8 mouse cellular contexts compared by ENCODE assay signal in the genomic region with DNA sequence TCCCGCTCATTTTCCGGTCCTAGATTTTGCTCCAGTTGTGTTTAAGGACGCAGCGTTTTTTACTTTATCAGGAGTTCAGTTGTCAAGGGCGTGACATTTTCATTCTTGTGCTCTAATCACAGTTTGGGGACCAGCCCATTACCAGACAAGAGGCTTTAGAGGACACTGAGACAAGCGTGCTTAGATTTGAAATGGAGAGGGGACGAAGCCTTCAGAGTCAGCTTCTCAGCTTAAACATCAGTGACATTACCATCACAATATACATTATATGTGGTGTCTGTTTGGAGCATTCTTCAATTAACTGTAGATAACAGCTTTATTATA. TPM values are rescaled to one million over a fixed set of nuclear protein-coding genes. Genes with fewer than 3 reads are reported as not detected.
DNase-seq lines count a peak whose midpoint lies in the region; ATAC-seq and TF ChIP-seq lines count a peak whose summit lies in the region.

No protein-coding gene starts in this region.

- TF ChIP-seq CTCF in kidney, postnatal 0 days (IDR thresholded peaks at IDR 0.05; ENCODE audit: low read depth), result no peak

- no peak for DNase-seq in kidney, postnatal 0 days (ENCODE audit: low spot score)
- no peak for DNase-seq in kidney, postnatal 4 days
- DNase-seq in c-Kit-positive CD71-negative TER-119-negative erythroid progenitor cells, embryonic 14.5 days (ENCODE audit: low read depth), result peak; percentile 13
- DNase-seq in natural killer cell, adult 2 months (ENCODE audit: low spot score in 2 of 2), result no peak
- DNase-seq in frontal cortex, postnatal 25 days (ENCODE audit: low spot score in 2 of 2), result no peak
- no peak for DNase-seq in urinary bladder, postnatal 36 days (ENCODE audit: low spot score in 2 of 2)

- peak overlapping the region; percentile 56 for H3K4me2 ChIP-seq in kidney, postnatal 0 days (ENCODE audit: low read length)
- H3K4me2 ChIP-seq in intestine, embryonic 15.5 days (replicated peaks), result peak overlapping the region; percentile 60
- peak overlapping the region; percentile 73 for H3K4me2 ChIP-seq in neural tube, embryonic 12.5 days (replicated peaks)

- no peaks in the 10 kb centered on the region for H3K27me3 ChIP-seq in kidney, postnatal 0 days (ENCODE audit: insufficient read depth, low read length)
- H3K27me3 ChIP-seq in intestine, embryonic 15.5 days (replicated peaks), result no peaks in the 10 kb centered on the region
- H3K27me3 ChIP-seq in neural tube, embryonic 12.5 days (replicated peaks), result no peaks in the 10 kb centered on the region

- H3K9ac ChIP-seq in kidney, postnatal 0 days (ENCODE audit: low read depth, low read length), result peak overlapping the region; percentile 90
- peak overlapping the region; percentile 98 for H3K9ac ChIP-seq in intestine, embryonic 15.5 days
- peak overlapping the region; percentile 92 for H3K9ac ChIP-seq in neural tube, embryonic 12.5 days

- 3% methylated on average over 7 of the region's 7 CpGs for WGBS in kidney, postnatal 0 days
- 2% methylated on average over 7 of the region's 7 CpGs for WGBS in intestine, embryonic 15.5 days
- WGBS in neural tube, embryonic 12.5 days, result 5% methylated on average over 7 of the region's 7 CpGs

- H3K4me1 ChIP-seq in kidney, postnatal 0 days (replicated peaks; ENCODE audit: insufficient read depth, low read length), result 0 out of 2 replicates have a peak, but pooled peaks cover 10% of the 10 kb centered on the region
- peaks cover 6% of the 10 kb centered on the region; the same call in 1 of the 2 replicates for H3K4me1 ChIP-seq in intestine, embryonic 15.5 days (replicated peaks)
- H3K4me1 ChIP-seq in neural tube, embryonic 12.5 days, result peaks cover 3% of the 10 kb centered on the region; the same call in 1 of the 2 replicates

- H3K36me3 ChIP-seq in kidney, postnatal 0 days (ENCODE audit: insufficient read depth, low read length), result no peaks in the 10 kb centered on the region
- no peaks in the 10 kb centered on the region for H3K36me3 ChIP-seq in intestine, embryonic 15.5 days
- no peaks in the 10 kb centered on the region for H3K36me3 ChIP-seq in neural tube, embryonic 12.5 days

- no peaks in the 10 kb centered on the region for H3K9me3 ChIP-seq in kidney, postnatal 0 days (replicated peaks; ENCODE audit: low read length)
- H3K9me3 ChIP-seq in intestine, embryonic 15.5 days, result no peaks in the 10 kb centered on the region
- H3K9me3 ChIP-seq in neural tube, embryonic 12.5 days, result no peaks in the 10 kb centered on the region; the same call in 1 of the 2 replicates

- peak overlapping the region; percentile 86 for H3K4me3 ChIP-seq in kidney, postnatal 0 days (replicated peaks; ENCODE audit: low read depth, low read length)
- peak overlapping the region; percentile 94 for H3K4me3 ChIP-seq in intestine, embryonic 15.5 days (replicated peaks)
- H3K4me3 ChIP-seq in neural tube, embryonic 12.5 days, result peak overlapping the region; percentile 92

- H3K27ac ChIP-seq in kidney, postnatal 0 days, result peak overlapping the region; percentile 95
- peak overlapping the region; percentile 97 for H3K27ac ChIP-seq in intestine, embryonic 15.5 days
- no peak overlapping the region for H3K27ac ChIP-seq in neural tube, embryonic 12.5 days

- ATAC-seq in kidney, postnatal 0 days (replicated peaks; ENCODE audit: low FRiP score, low read depth), result no peak
- ATAC-seq in intestine, embryonic 15.5 days, result no peak; the same call in 1 of the 2 replicates
- ATAC-seq in neural tube, embryonic 12.5 days (ENCODE audit: low FRiP score, low read depth), result no peak

RNA-seq across cellular contexts. Expression of gene Mtmr2, which starts 1.4 kb away (rescaled TPM):
- polyA plus RNA-seq in kidney, postnatal 0 days (2015; fragmentation: Nextera tagmentation; extraction: Ambion mirVana), result 76.7 and 85.8 TPM in 2 replicates
- 68.0 and 73.8 TPM in 2 replicates for polyA plus RNA-seq in intestine, embryonic 15.5 days (2015; fragmentation: Nextera tagmentation; extraction: Ambion mirVana)
- 65.7 and 70.2 TPM in 2 replicates for polyA plus RNA-seq in neural tube, embryonic 12.5 days (2016; fragmentation: Nextera tagmentation; extraction: Ambion mirVana)
